Mouse (Mus musculus) forebrain, embryonic 11.5 days (tissue): ENCODE data around the gene Ube2z. TPM values are rescaled to one million over a fixed set of nuclear protein-coding genes. Genes with fewer than 3 reads are reported as not detected.
"Not testable (repeated sequence)": the region's sequence is repeated elsewhere in the genome, so short reads cannot be mapped to it uniquely, and the experiment has no call there.

Experiments used
- ATAC-seq: fragments of 200-750 bp; cut with Nextera tagmentation; replicated peaks from 2 replicates; pipeline ENCODE4 v1.8.0; 2017; ENCODE audit warnings: moderate TSS enrichment; ENCODE audit not compliant: low FRiP score
- DNase-seq: peaks from one replicate; pipeline ENCODE4 v3.0.0-alpha.2; 2017; ENCODE audit warnings: low spot score
- H3K27ac ChIP-seq: fragments of 300-500 bp; sonication (generic); 2 replicates; pipeline ENCODE4 v1.5.1; 2014; ENCODE audit warnings: low read depth, low read length
- H3K27me3 ChIP-seq: fragments of 300-500 bp; sonication (generic); 2 replicates; pipeline ENCODE4 v1.6.1; 2014; ENCODE audit warnings: mild to moderate bottlenecking, low read length, mixed read lengths; ENCODE audit not compliant: control insufficient read depth, insufficient read depth
- H3K36me3 ChIP-seq: fragments of 300-500 bp; sonication (generic); 2 replicates; pipeline ENCODE4 v1.6.1; 2014; ENCODE audit warnings: mild to moderate bottlenecking, low read length, moderate library complexity, mixed read lengths; ENCODE audit not compliant: control insufficient read depth, insufficient read depth
- H3K4me1 ChIP-seq: fragments of 300-500 bp; sonication (generic); replicated peaks from 2 replicates; pipeline ENCODE4 v1.6.1; 2014; ENCODE audit warnings: low read length, mixed read lengths; ENCODE audit not compliant: control insufficient read depth, insufficient read depth
- H3K4me2 ChIP-seq: fragments of 300-500 bp; sonication (generic); 2 replicates; pipeline ENCODE4 v1.6.1; 2014; ENCODE audit warnings: low read depth, mild to moderate bottlenecking, low read length, moderate library complexity, mixed read lengths; ENCODE audit not compliant: severe bottlenecking
- H3K4me3 ChIP-seq: fragments of 300-500 bp; sonication (generic); 2 replicates; pipeline ENCODE4 v1.5.1; 2014; ENCODE audit warnings: low read depth, low read length
- H3K9ac ChIP-seq: fragments of 300-500 bp; sonication (generic); 2 replicates; pipeline ENCODE4 v1.6.1; 2014; ENCODE audit warnings: low read length
- H3K9me3 ChIP-seq: fragments of 300-500 bp; sonication (generic); 2 replicates; pipeline ENCODE4 v1.6.1; 2016; ENCODE audit warnings: low read length, mixed read lengths; ENCODE audit not compliant: control insufficient read depth
- WGBS: fragments of 180-500 bp; shearing (Covaris S2); extraction: QIAGEN DNeasy Blood & Tissue Kit; methylation state at CpG from one replicate; pipeline ENCODE4 v1.1.7; 2014; 5-methylcytosine and 5-hydroxymethylcytosine counted together
- polyA plus RNA-seq: library from polyadenylated mRNA; unstranded; fragments of >200 nt; fragmentation: Nextera tagmentation; extraction: Ambion mirVana; gene quantifications from 2 replicates; pipeline ENCODE4 v1.2.1, GENCODE M21; 2014

Gene Ube2z
- 22.8 and 26.1 TPM in 2 replicates for polyA plus RNA-seq

- H3K27ac ChIP-seq = peak within 1 kb of the TSS; percentile 66
- H3K4me2 ChIP-seq = peak within 1 kb of the TSS; percentile 89
- H3K9ac ChIP-seq = peak within 1 kb of the TSS; percentile 87
- H3K4me1 ChIP-seq = peaks cover 5% of the 10 kb centered on the region
- WGBS = 7% methylated on average over 33 of the region's 50 CpGs
- no peaks in the 10 kb centered on the region for H3K27me3 ChIP-seq
- ATAC-seq = peak; percentile 99
- no peaks in the 10 kb centered on the region for H3K9me3 ChIP-seq
- peak; percentile 98 for DNase-seq
- H3K36me3 ChIP-seq = no peaks in the 10 kb centered on the region; the same call in 1 of the 2 replicates
- H3K4me3 ChIP-seq = peak within 1 kb of the TSS; percentile 97
Observed at GRCm38 (mm10) chr11:96065215-96065911, at the start of gene Ube2z. Gene Ube2z, minus strand, starts transcription at chr11:96065388.

GRCm38 (mm10) chr11:96114077-96114476 lies 48.9 kb upstream of the Ube2z start:
- ATAC-seq = no peak
- H3K4me3 ChIP-seq = no peak overlapping the region

GRCm38 (mm10) chr11:96111751-96112150 lies 46.6 kb upstream of the Ube2z start, which contains the start of gene Calcoco2:
Gene Calcoco2, minus strand, starts transcription at chr11:96111964.
- ATAC-seq = no peak
- H3K36me3 ChIP-seq = no peaks in the 10 kb centered on the region
- H3K4me2 ChIP-seq = no peak within 1 kb of the TSS
- WGBS = 40% methylated on average over 14 of the region's 14 CpGs
- no peaks in the 10 kb centered on the region for H3K27me3 ChIP-seq
- H3K4me1 ChIP-seq = no peaks in the 10 kb centered on the region
- no peak within 1 kb of the TSS for H3K4me3 ChIP-seq
- H3K9ac ChIP-seq = no peak within 1 kb of the TSS
- no peaks in the 10 kb centered on the region for H3K9me3 ChIP-seq
- no peak for DNase-seq
- H3K27ac ChIP-seq = no peak within 1 kb of the TSS

More at GRCm38 (mm10) chr11:96114077-96114476, 48.9 kb upstream of the Ube2z start:
- H3K9ac ChIP-seq = no peak overlapping the region
- no peaks in the 10 kb centered on the region for H3K9me3 ChIP-seq
- no peak overlapping the region for H3K4me2 ChIP-seq
- no peaks in the 10 kb centered on the region for H3K36me3 ChIP-seq
- H3K27me3 ChIP-seq = no peaks in the 10 kb centered on the region
- DNase-seq = no peak
- no peak overlapping the region for H3K27ac ChIP-seq
- WGBS = 70% methylated on average over 2 of the region's 2 CpGs
- H3K4me1 ChIP-seq = no peaks in the 10 kb centered on the region

- H3K9ac ChIP-seq, H3K36me3 ChIP-seq, H3K9me3 ChIP-seq, H3K27me3 ChIP-seq, ATAC-seq, H3K27ac ChIP-seq, DNase-seq, H3K4me2 ChIP-seq, H3K4me1 ChIP-seq, H3K4me3 ChIP-seq: not testable (repeated sequence)
- WGBS = 71% methylated on average over 2 of the region's 2 CpGs
Observed at GRCm38 (mm10) chr11:96110950-96111349, 45.8 kb upstream of the Ube2z start.

GRCm38 (mm10) chr11:96108376-96108775 lies 43.2 kb upstream of the Ube2z start:
- Histone ChIP-seq H3K4me3 (no peak overlapping the region), H3K36me3 (no peaks in the 10 kb centered on the region), H3K4me1 (no peaks in the 10 kb centered on the region), H3K9ac (no peak overlapping the region), H3K4me2 (no peak overlapping the region), H3K27ac (no peak overlapping the region), H3K9me3 (no peaks in the 10 kb centered on the region), H3K27me3 (no peaks in the 10 kb centered on the region)
- ATAC-seq = no peak
- DNase-seq = no peak
- 85% methylated on average over 1 of the region's 1 CpGs for WGBS

GRCm38 (mm10) chr11:96093361-96093760 lies 28.2 kb upstream of the Ube2z start:
- no peaks in the 10 kb centered on the region for H3K27me3 ChIP-seq
- no peaks in the 10 kb centered on the region for H3K36me3 ChIP-seq
- WGBS = 15% methylated on average over 3 of the region's 3 CpGs

GRCm38 (mm10) chr11:96092674-96093291 lies 27.6 kb upstream of the Ube2z start:
- no peak for DNase-seq
- no peaks in the 10 kb centered on the region for H3K36me3 ChIP-seq
- ATAC-seq = no peak
- 0 out of 2 replicates have a peak, but pooled peaks cover 2% of the 10 kb centered on the region for H3K9me3 ChIP-seq
- no peaks in the 10 kb centered on the region for H3K4me1 ChIP-seq
- H3K9ac ChIP-seq = no peak overlapping the region
- H3K4me2 ChIP-seq = no peak overlapping the region
- H3K4me3 ChIP-seq = no peak overlapping the region
- H3K27me3 ChIP-seq = no peaks in the 10 kb centered on the region
- WGBS = 44% methylated on average over 7 of the region's 7 CpGs
- H3K27ac ChIP-seq = no peak overlapping the region

More at GRCm38 (mm10) chr11:96093361-96093760, 28.2 kb upstream of the Ube2z start:
- no peak overlapping the region for H3K27ac ChIP-seq
- H3K9me3 ChIP-seq = 0 out of 2 replicates have a peak, but pooled peaks cover under 1% of the 10 kb centered on the region
- H3K4me3 ChIP-seq = no peak overlapping the region
- no peak overlapping the region for H3K9ac ChIP-seq
- ATAC-seq (no peak), DNase-seq (peak; percentile 68)
- H3K4me2 ChIP-seq = no peak overlapping the region
- H3K4me1 ChIP-seq = no peaks in the 10 kb centered on the region

GRCm38 (mm10) chr11:96091073-96091472 lies 25.9 kb upstream of the Ube2z start:
- Histone ChIP-seq H3K27ac (no peak overlapping the region), H3K4me3 (no peak overlapping the region), H3K9me3 (0 out of 2 replicates have a peak, but pooled peaks cover 2% of the 10 kb centered on the region), H3K36me3 (no peaks in the 10 kb centered on the region), H3K4me2 (no peak overlapping the region), H3K27me3 (no peaks in the 10 kb centered on the region), H3K9ac (no peak overlapping the region), H3K4me1 (no peaks in the 10 kb centered on the region)
- 69% methylated on average over 2 of the region's 2 CpGs for WGBS
- ATAC-seq = no peak
- no peak for DNase-seq
